Mouse (Mus musculus): ENCODE results near the gene Fan1. TPM values are rescaled to one million over a fixed set of nuclear protein-coding genes. Genes with fewer than 3 reads are reported as not detected.

The Fan1 gene
- total RNA-seq, 4 experiments from 2014 or later = 12.8 to 16.6 (median 14.0) TPM

GRCm38 (mm10) chr7:64332686-64333085 is 41.2 kb downstream of the Fan1 start:
- no peak for DNase-seq (ENCODE audit: low spot score in 2 of 2)

GRCm38 (mm10) chr7:64331309-64331708 is 42.6 kb downstream of the Fan1 start:
- DNase-seq (ENCODE audit: low spot score in 2 of 2) = no peak

- DNase-seq (ENCODE audit: low spot score in 2 of 2) = no peak
Measured at GRCm38 (mm10) chr7:64327486-64327885, 46.4 kb downstream of the Fan1 start.

GRCm38 (mm10) chr7:64326892-64327291 is 47.0 kb downstream of the Fan1 start:
- DNase-seq (ENCODE audit: low spot score in 2 of 2) = peak; percentile 49 to 86

GRCm38 (mm10) chr7:64321658-64322057 is 52.2 kb downstream of the Fan1 start:
- no peak for DNase-seq (ENCODE audit: low spot score in 2 of 2)

GRCm38 (mm10) chr7:64321125-64321524 is 52.8 kb downstream of the Fan1 start:
- no peak for DNase-seq (ENCODE audit: low spot score in 2 of 2)

GRCm38 (mm10) chr7:64312811-64313210 is 61.1 kb downstream of the Fan1 start:
- DNase-seq (ENCODE audit: low spot score in 2 of 2) = no peak

- DNase-seq (ENCODE audit: low spot score in 2 of 2) = no peak
Measured at GRCm38 (mm10) chr7:64310756-64311155, 63.1 kb downstream of the Fan1 start.

- no peak for DNase-seq (ENCODE audit: low spot score in 2 of 2)
Measured at GRCm38 (mm10) chr7:64310241-64310640, 63.7 kb downstream of the Fan1 start.

Other genes with a start within 250 kb of the Fan1 start
- 1 to 10 TPM in 2 of 4 experiments, not detected in 2; 2.8 to 3.2 TPM for gene Trpm1, start 220.3 kb downstream of the Fan1 start, total RNA-seq (2022)
- gene Mtmr10, start 86.4 kb downstream of the Fan1 start, total RNA-seq (2022) = 10 to 100 TPM; 19.2 to 24.9 (median 21.6) TPM
- 10 to 100 TPM; 19.9 to 25.9 (median 22.9) TPM for gene Mphosph10, start 18.2 kb upstream of the Fan1 start, total RNA-seq (2022)
- 10 to 100 TPM; 42.3 to 49.6 (median 44.7) TPM for gene Mcee, start 18.5 kb upstream of the Fan1 start, total RNA-seq (2022)
- gene Apba2, start 127.6 kb upstream of the Fan1 start, total RNA-seq (2022) = 100 to 1,000 TPM; 231 to 246 (median 238) TPM